Comparison of ENCODE assay signal across 8 mouse cellular contexts in the genomic region with DNA sequence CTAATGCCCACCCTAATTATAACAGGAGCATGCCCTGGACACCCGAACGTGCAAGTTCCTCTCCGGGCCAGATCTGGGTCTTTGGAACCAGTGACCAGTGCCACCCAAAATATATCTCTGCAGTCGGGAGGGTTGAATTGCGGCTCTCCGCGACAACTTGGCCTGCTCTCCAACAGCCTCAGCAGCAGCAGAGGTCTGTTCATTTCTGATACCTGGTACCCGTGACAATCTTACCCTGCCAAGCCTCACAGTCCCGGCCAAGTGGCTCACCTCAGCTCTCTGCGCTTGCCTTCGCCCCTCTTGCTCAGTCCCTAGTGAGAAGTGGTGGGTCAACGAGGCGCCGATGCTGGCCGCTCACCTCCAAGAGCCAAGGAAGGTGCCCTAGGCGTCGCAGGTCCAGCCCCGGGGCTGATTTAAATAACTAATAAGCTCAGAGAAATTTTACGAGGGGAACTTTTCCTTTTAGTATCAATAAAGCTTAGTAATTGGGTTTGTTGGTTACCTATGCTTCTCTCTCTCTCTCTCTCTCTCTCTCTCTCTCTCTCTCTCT. TPM values are rescaled to one million over a fixed set of nuclear protein-coding genes. Genes with fewer than 3 reads are reported as not detected.
A peak's percentile ranks its signal among the peaks of the same experiment; 100 is the strongest.
DNase-seq lines count a peak whose midpoint lies in the region; ATAC-seq lines count a peak whose summit lies in the region.

Gene Satb2 (minus strand): TSS at position 500 of the 550 bp plus-strand sequence.

- no peak for ATAC-seq in frontal cortex, adult (ENCODE audit: low TSS enrichment)
- no peak for ATAC-seq in granulocyte monocyte progenitor cell, adult 5-6 weeks (replicated peaks; ENCODE audit: poor library complexity, severe bottlenecking)

- no peak for DNase-seq in frontal cortex, adult 2 months (ENCODE audit: extremely low spot score in 1 of 2, low spot score in 1 of 2)
- DNase-seq in ovary, postnatal 36 days (ENCODE audit: low spot score) = peak; percentile 10
- no peak for DNase-seq in ovary, postnatal 10 days (ENCODE audit: low spot score)
- DNase-seq in left cerebral cortex, adult 8-10 months (ENCODE audit: low spot score in 2 of 2) = no peak
- peak; percentile 24 for DNase-seq in splenic B cell, adult 2 months (ENCODE audit: low read depth, low spot score)
- DNase-seq in thymus, postnatal 10 days (ENCODE audit: low spot score in 2 of 2) = no peak

- peaks cover 3% of the 10 kb centered on the region; the same call in 1 of the 2 replicates for H3K27me3 ChIP-seq in splenic B cell, adult 2 months (ENCODE audit: control insufficient read depth, insufficient read depth, low read length, poor library complexity, severe bottlenecking)

- no peaks in the 10 kb centered on the region for H3K36me3 ChIP-seq in splenic B cell, adult 2 months (ENCODE audit: control insufficient read depth, insufficient read depth, low read length, poor library complexity, severe bottlenecking)

RNA-seq across cellular contexts. Expression of gene Satb2, which starts in this region (rescaled TPM):
- polyA plus RNA-seq in frontal cortex, adult 2 months (2012; rRNA removed) = 14.6 and 16.3 TPM in 2 replicates
- total RNA-seq in left cerebral cortex, adult 8-10 months (2022) = 10 to 100 TPM; 56.2 to 62.9 (median 59.9) TPM
- 1.0 and 1.9 TPM in 2 replicates for total RNA-seq in granulocyte monocyte progenitor cell, adult 5-6 weeks (2014; fragmentation: Nextera tagmentation)
- total RNA-seq in granulocyte monocyte progenitor cell, adult 5-6 weeks (2017) = 0.56 and 7.2 TPM in 2 replicates

Comparison
In these comparisons a context has a peak if more than half of its experiments do, and no peak if none do; other contexts are left out.
1. RNA of gene Satb2 (total RNA-seq): 56.2 to 62.9 TPM in left cerebral cortex, adult 8-10 months; 0.56 to 7.2 TPM in granulocyte monocyte progenitor cell, adult 5-6 weeks; every median in the first group is over 4 times any median in the second.
2. DNase-seq: peak in ovary, postnatal 36 days (single experiment) and splenic B cell, adult 2 months (single experiment); none in frontal cortex, adult 2 months (0 of 2), ovary, postnatal 10 days (single experiment), left cerebral cortex, adult 8-10 months (0 of 2) and thymus, postnatal 10 days (0 of 2).